Mouse (Mus musculus) heart, embryonic 13.5 days (tissue): ENCODE measurements at regions not wholly inside any gene's neighbourhood (a gene's known extent, or its start where the extent isn't known, plus 50 kb on each side); places are given as distances from the start of the nearest gene placed in this dataset.
"Not testable (repeated sequence)": the region's sequence is repeated elsewhere in the genome, so short reads cannot be mapped to it uniquely, and the experiment has no call there.

Source experiments
- ATAC-seq: fragments of 200-750 bp; cut with Nextera tagmentation; 2 replicates; pipeline ENCODE4 v1.8.0; 2017; ENCODE audit warnings: moderate TSS enrichment; ENCODE audit not compliant: insufficient number of reproducible peaks, low FRiP score, low TSS enrichment; ENCODE audit errors: extremely low read depth
- H3K27ac ChIP-seq: fragments of 300-500 bp; sonication (generic); replicated peaks from 2 replicates; pipeline ENCODE4 v1.5.1; 2015; ENCODE audit warnings: moderate library complexity, mild to moderate bottlenecking, inconsistent platforms
- H3K27me3 ChIP-seq: fragments of 300-500 bp; sonication (generic); replicated peaks from 2 replicates; pipeline ENCODE4 v1.6.1; 2015; ENCODE audit warnings: mild to moderate bottlenecking, inconsistent platforms
- H3K36me3 ChIP-seq: fragments of 300-500 bp; sonication (generic); 2 replicates; pipeline ENCODE4 v1.6.1; 2015; ENCODE audit warnings: mild to moderate bottlenecking, inconsistent platforms
- H3K4me1 ChIP-seq: fragments of 300-500 bp; sonication (generic); 2 replicates; pipeline ENCODE4 v1.6.1; 2015; ENCODE audit warnings: inconsistent platforms
- H3K4me2 ChIP-seq: fragments of 300-500 bp; sonication (generic); 2 replicates; pipeline ENCODE4 v1.6.1; 2015; ENCODE audit warnings: inconsistent platforms, mild to moderate bottlenecking, moderate library complexity
- H3K4me3 ChIP-seq: fragments of 300-500 bp; sonication (generic); 2 replicates; pipeline ENCODE4 v1.5.1; 2015; ENCODE audit warnings: moderate library complexity, mild to moderate bottlenecking, inconsistent platforms
- H3K9ac ChIP-seq: fragments of 300-500 bp; sonication (generic); 2 replicates; pipeline ENCODE4 v1.6.1; 2015; ENCODE audit warnings: inconsistent platforms, mild to moderate bottlenecking, moderate library complexity
- H3K9me3 ChIP-seq: fragments of 300-500 bp; sonication (generic); 2 replicates; pipeline ENCODE4 v1.6.1; 2016; ENCODE audit warnings: inconsistent platforms
- WGBS: fragments of 180-500 bp; shearing (Covaris S2); methylation state at CpG from one replicate; pipeline ENCODE4 v1.1.7; 2015; ENCODE audit warnings: mixed read lengths; 5-methylcytosine and 5-hydroxymethylcytosine counted together

DNA sequence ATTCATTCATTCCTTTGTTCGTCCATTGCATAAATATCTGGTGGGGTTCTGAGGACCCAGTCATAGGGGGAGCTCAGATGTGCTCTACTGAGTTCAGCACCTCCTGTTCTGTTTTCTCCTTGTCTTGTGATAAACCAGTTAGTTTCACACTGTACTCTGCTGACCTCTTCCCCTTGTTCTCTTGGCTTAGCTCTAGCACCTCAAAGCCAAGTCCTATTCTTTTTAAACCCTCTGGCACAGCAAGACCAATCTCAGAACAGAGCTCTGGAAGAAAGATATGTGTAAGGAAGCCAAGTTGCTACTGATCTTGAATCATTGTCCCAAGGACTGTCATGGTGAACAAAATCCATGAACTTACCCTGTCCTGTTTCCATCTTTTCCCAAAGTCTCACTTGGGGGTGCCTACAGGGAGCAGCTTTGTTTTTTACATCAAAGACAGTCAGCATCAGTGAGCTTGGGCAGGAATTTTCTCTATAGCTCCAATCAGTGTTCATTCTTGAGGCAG, 402.4 kb upstream of the Cdh5 start:
- Histone ChIP-seq H3K4me3 (no peak overlapping the region), H3K4me1 (no peaks in the 10 kb centered on the region), H3K27ac (no peak overlapping the region), H3K27me3 (no peaks in the 10 kb centered on the region), H3K4me2 (no peak overlapping the region), H3K9ac (no peak overlapping the region), H3K36me3 (no peaks in the 10 kb centered on the region), H3K9me3 (0 out of 2 replicates have a peak, but pooled peaks cover 7% of the 10 kb centered on the region)
- 62% methylated on average over 1 of the region's 1 CpGs for WGBS
- ATAC-seq = no peak

DNA sequence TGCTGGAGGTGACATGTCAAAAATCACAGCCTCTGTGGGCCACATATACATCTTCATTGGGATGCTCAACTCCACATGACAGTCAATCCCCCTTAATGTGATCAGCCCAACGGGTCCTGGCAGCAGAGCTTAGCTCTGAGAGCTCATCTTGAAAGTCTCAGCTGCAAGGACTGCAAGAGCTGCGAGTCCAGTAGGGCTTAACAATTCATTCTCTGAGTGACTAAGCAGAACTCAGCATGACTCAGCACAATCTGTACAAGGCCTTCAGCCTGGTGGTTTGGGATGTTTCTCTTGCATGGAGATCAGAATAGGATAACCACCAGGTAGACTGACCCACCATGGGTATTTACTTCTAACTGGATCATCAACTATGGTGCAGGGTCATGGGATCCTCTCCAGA, 399.2 kb upstream of the Cdh5 start:
- no peak overlapping the region for H3K27ac ChIP-seq
- no peaks in the 10 kb centered on the region for H3K4me1 ChIP-seq
- ATAC-seq = no peak
- H3K4me2 ChIP-seq = no peak overlapping the region
- no peaks in the 10 kb centered on the region for H3K27me3 ChIP-seq
- H3K36me3 ChIP-seq = no peaks in the 10 kb centered on the region
- H3K4me3 ChIP-seq = no peak overlapping the region
- no peak overlapping the region for H3K9ac ChIP-seq
- H3K9me3 ChIP-seq = peaks cover 12% of the 10 kb centered on the region; the same call in 1 of the 2 replicates
- 55% methylated on average over 2 of the region's 2 CpGs for WGBS

DNA sequence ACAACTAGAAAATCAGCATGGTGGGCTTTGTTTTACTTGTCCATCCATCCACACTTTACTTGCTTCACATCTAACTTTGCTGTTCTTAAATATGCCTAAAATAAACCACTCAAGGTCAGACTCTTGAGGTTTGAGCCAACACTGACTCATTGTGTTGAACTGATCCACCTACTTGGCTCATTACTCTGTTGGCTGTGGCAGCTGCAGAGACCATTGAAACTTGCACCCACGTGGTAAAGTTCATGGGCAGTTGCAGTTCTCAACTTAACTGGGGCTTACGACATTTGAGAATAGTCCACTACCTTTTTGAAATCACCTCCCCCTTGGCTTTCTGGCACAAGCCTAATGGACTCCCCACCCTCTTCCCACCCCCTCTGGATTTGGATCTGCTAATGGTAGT, 395.3 kb upstream of the Cdh5 start:
- no peak overlapping the region for H3K4me3 ChIP-seq
- H3K27ac ChIP-seq = no peak overlapping the region
- no peak for ATAC-seq
- no peak overlapping the region for H3K4me2 ChIP-seq
- H3K9me3 ChIP-seq = peaks cover 6% of the 10 kb centered on the region; the same call in 1 of the 2 replicates
- H3K27me3 ChIP-seq = no peaks in the 10 kb centered on the region
- WGBS = 65% methylated on average over 2 of the region's 2 CpGs
- H3K36me3 ChIP-seq = no peaks in the 10 kb centered on the region
- H3K9ac ChIP-seq = no peak overlapping the region
- H3K4me1 ChIP-seq = no peaks in the 10 kb centered on the region

GRCm38 (mm10) chr8:103710871-103711270, 390.6 kb upstream of the Cdh5 start:
- H3K4me3 ChIP-seq, H3K27ac ChIP-seq, ATAC-seq, H3K9ac ChIP-seq, H3K9me3 ChIP-seq, H3K36me3 ChIP-seq, H3K4me2 ChIP-seq, H3K4me1 ChIP-seq, H3K27me3 ChIP-seq: not testable (repeated sequence)
- WGBS = 78% methylated on average over 7 of the region's 7 CpGs

DNA sequence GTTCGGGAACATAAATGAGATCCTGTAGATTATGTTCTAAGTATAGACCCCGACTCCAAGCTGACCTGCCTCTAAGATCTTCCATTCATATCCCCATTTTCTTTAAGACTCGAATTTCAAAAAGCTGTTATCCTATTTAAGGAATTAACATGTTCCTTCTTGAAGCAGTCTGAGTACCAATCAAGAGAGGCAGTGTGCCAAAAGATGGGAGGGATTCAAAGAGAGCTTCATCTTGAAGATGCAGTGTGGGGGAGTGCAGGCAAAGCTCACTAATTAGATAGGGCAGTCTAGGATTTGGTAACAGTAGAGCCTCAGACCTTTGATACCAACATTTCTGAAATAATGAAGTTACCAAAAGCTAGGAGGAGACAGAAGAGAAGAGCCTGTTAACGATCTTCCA, 383.7 kb upstream of the Cdh5 start:
- Histone ChIP-seq H3K4me2 (no peak overlapping the region), H3K9me3 (0 out of 2 replicates have a peak, but pooled peaks cover 5% of the 10 kb centered on the region), H3K27me3 (no peaks in the 10 kb centered on the region), H3K9ac (no peak overlapping the region), H3K36me3 (no peaks in the 10 kb centered on the region), H3K4me1 (no peaks in the 10 kb centered on the region), H3K4me3 (no peak overlapping the region), H3K27ac (no peak overlapping the region)
- WGBS = 52% methylated on average over 4 of the region's 4 CpGs
- ATAC-seq = no peak

DNA sequence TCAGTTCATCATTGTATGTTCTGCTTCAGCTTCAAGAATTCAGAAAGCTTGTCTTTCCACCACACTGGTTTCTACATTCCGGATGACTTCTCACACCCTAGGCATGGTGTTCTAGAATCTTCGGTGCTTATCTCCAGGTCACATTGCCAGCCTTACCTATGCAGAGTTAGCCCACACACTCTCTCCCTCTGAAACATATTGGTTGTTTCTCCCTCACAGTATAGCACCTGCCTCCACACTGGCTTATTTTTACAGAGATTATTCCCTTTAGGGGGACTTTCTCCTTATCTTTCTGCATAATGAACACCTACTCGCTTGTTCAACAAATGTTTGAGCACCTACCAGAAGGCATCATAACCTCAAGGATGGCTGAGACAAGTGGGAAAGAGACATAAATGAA, 368.0 kb upstream of the Cdh5 start:
- no peak overlapping the region for H3K4me3 ChIP-seq
- no peak for ATAC-seq
- 0 out of 2 replicates have a peak, but pooled peaks cover 5% of the 10 kb centered on the region for H3K9me3 ChIP-seq
- no peak overlapping the region for H3K27ac ChIP-seq
- no peaks in the 10 kb centered on the region for H3K27me3 ChIP-seq
- no peak overlapping the region for H3K9ac ChIP-seq
- no peaks in the 10 kb centered on the region for H3K4me1 ChIP-seq
- WGBS = 75% methylated on average over 3 of the region's 3 CpGs
- no peaks in the 10 kb centered on the region for H3K36me3 ChIP-seq
- H3K4me2 ChIP-seq = no peak overlapping the region

GRCm38 (mm10) chr8:103738330-103738729, 363.1 kb upstream of the Cdh5 start:
- ATAC-seq = no peak
- 43% methylated on average over 8 of the region's 8 CpGs for WGBS
- no peaks in the 10 kb centered on the region for H3K36me3 ChIP-seq

GRCm38 (mm10) chr8:103741395-103741794, 360.0 kb upstream of the Cdh5 start:
- H3K9ac ChIP-seq = no peak overlapping the region
- H3K27ac ChIP-seq = no peak overlapping the region
- H3K27me3 ChIP-seq = no peaks in the 10 kb centered on the region
- H3K36me3 ChIP-seq = no peaks in the 10 kb centered on the region
- no peak overlapping the region for H3K4me3 ChIP-seq
- H3K9me3 ChIP-seq = no peaks in the 10 kb centered on the region
- no peak for ATAC-seq
- 0 out of 2 replicates have a peak, but pooled peaks cover 5% of the 10 kb centered on the region for H3K4me1 ChIP-seq
- 55% methylated on average over 8 of the region's 8 CpGs for WGBS
- no peak overlapping the region for H3K4me2 ChIP-seq

More at GRCm38 (mm10) chr8:103738330-103738729, 363.1 kb upstream of the Cdh5 start:
- H3K9me3 ChIP-seq = no peaks in the 10 kb centered on the region
- no peak overlapping the region for H3K9ac ChIP-seq
- no peak overlapping the region for H3K27ac ChIP-seq
- no peaks in the 10 kb centered on the region for H3K27me3 ChIP-seq
- H3K4me1 ChIP-seq = no peaks in the 10 kb centered on the region
- H3K4me3 ChIP-seq = no peak overlapping the region
- no peak overlapping the region for H3K4me2 ChIP-seq

DNA sequence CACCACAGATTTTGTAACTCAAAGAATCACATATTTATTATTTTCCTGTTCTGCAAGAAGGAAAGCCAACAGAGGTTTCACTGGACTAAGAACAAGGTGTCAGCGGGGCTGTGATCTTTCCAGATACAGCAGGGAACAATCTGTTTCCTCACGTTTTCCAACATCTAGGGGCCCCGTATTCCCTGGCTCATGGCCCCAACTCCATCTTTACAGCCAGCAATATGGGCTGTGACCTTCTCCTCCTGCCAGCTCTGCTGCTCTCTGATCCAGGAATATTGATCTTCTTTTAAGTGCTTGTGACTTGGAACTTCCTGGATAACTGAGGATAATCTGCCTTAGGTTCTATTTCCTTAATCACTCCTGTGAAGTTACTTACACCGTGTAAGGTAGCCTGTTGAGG, 352.7 kb upstream of the Cdh5 start:
- no peak overlapping the region for H3K4me3 ChIP-seq
- 70% methylated on average over 4 of the region's 4 CpGs for WGBS
- no peak for ATAC-seq
- no peak overlapping the region for H3K9ac ChIP-seq
- H3K4me1 ChIP-seq = 0 out of 2 replicates have a peak, but pooled peaks cover 9% of the 10 kb centered on the region
- no peak overlapping the region for H3K27ac ChIP-seq
- no peak overlapping the region for H3K4me2 ChIP-seq
- H3K9me3 ChIP-seq = no peaks in the 10 kb centered on the region
- no peaks in the 10 kb centered on the region for H3K27me3 ChIP-seq
- H3K36me3 ChIP-seq = no peaks in the 10 kb centered on the region

GRCm38 (mm10) chr8:103750278-103751097, 350.9 kb upstream of the Cdh5 start:
- Histone ChIP-seq H3K4me2 (no peak overlapping the region), H3K9me3 (no peaks in the 10 kb centered on the region), H3K4me3 (no peak overlapping the region), H3K9ac (0 out of 2 replicates have a peak overlapping the region, but pooled peaks have one; percentile 24), H3K27me3 (no peaks in the 10 kb centered on the region), H3K36me3 (no peaks in the 10 kb centered on the region), H3K4me1 (0 out of 2 replicates have a peak, but pooled peaks cover 9% of the 10 kb centered on the region), H3K27ac (no peak overlapping the region)
- WGBS = 59% methylated on average over 12 of the region's 12 CpGs
- no peak for ATAC-seq

GRCm38 (mm10) chr8:103751161-103751560, 350.3 kb upstream of the Cdh5 start:
- 65% methylated on average over 2 of the region's 2 CpGs for WGBS
- no peaks in the 10 kb centered on the region for H3K9me3 ChIP-seq

DNA sequence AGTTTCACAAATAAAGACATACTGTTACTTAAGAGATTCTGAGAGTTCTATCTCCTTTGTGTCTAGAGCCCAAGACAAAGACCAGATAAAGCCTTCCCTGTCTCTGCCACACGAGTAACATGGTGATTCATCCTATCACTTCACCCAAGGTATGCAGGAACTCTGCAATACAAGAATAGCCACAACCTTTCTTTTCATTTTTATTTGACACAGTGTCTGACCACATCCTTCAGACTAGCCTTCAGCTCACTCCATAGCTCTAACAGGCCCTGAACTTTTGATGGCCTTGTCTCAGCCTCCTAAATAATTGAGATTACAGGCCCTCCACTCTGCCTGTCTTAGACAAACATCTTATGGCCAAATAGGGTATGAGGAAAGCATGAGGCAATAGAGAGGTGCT, 337.6 kb upstream of the Cdh5 start:
- no peak for ATAC-seq
- 32% methylated on average over 1 of the region's 1 CpGs for WGBS

More at GRCm38 (mm10) chr8:103751161-103751560, 350.3 kb upstream of the Cdh5 start:
- Histone ChIP-seq H3K27ac (no peak overlapping the region), H3K9ac (no peak overlapping the region), H3K4me3 (no peak overlapping the region), H3K27me3 (no peaks in the 10 kb centered on the region), H3K4me2 (no peak overlapping the region), H3K4me1 (0 out of 2 replicates have a peak, but pooled peaks cover 6% of the 10 kb centered on the region), H3K36me3 (no peaks in the 10 kb centered on the region)
- ATAC-seq = no peak

More for the DNA sequence above, 337.6 kb upstream of the Cdh5 start:
- Histone ChIP-seq H3K4me3 (no peak overlapping the region), H3K9me3 (peaks cover 5% of the 10 kb centered on the region; the same call in 1 of the 2 replicates), H3K9ac (no peak overlapping the region), H3K36me3 (no peaks in the 10 kb centered on the region), H3K4me2 (no peak overlapping the region), H3K4me1 (no peaks in the 10 kb centered on the region), H3K27ac (no peak overlapping the region), H3K27me3 (no peaks in the 10 kb centered on the region)
